Mouse (Mus musculus): ENCODE data around the gene Sugct. TPM values are rescaled to one million over a fixed set of nuclear protein-coding genes. Genes with fewer than 3 reads are reported as not detected.
A peak's percentile ranks its signal among the peaks of the same experiment; 100 is the strongest.

Gene Sugct
- 5.1 TPM in 2 replicates for polyA plus RNA-seq (2015; fragmentation: Nextera tagmentation; extraction: Ambion mirVana)

DNA sequence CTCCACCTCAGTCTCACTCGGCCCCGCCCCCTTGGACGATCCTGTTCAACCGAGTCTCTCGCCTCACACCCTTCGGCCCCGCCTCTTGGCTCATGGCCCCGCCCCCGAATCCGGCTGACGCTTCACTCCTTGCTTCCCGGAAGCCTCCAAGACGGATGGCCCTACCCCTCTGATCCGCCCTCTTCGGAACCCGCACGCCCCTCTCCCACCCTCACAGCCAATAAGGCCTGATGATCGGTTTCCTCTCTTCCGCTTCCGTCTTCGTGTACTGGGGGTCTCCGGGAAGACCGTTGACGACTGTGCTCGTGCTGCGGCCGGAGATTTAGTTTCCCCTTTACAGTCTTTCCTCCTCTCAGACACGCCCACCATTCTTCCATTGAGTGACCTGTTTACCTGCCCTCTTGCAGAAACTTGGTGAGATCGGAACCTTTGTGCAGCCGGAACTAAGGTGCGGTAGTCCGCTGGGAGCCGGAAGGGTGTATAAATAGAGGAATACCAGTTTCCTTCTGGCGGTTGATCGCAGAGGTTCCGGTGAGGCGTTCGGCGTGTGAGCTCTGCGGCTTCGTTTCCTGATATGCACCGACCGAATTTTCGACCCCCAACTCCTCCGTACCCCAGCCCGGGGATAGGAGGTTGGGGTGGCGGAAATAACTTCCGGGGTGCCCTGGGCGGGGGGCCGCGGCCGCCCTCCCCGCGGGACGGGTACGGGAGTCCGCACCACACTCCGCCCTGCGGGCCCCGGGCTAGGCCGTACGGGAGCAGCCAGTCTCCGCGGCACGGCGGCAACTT is at the start of gene Sugct, which contains the start of gene Mplkip:
Sugct (minus strand) TSS at position 643 of the 789 bp plus-strand sequence.
Mplkip (plus strand) TSS at position 282 of the 789 bp plus-strand sequence.
- H3K36me3 ChIP-seq = no peaks in the 10 kb centered on the region
- peak within 1 kb of the TSS; percentile 89 for H3K4me3 ChIP-seq
- H3K27ac ChIP-seq (replicated peaks) = peak within 1 kb of the TSS; percentile 94
- H3K9me3 ChIP-seq = no peaks in the 10 kb centered on the region
- peak within 1 kb of the TSS; percentile 83 for H3K4me2 ChIP-seq
- H3K27me3 ChIP-seq (replicated peaks) = no peaks in the 10 kb centered on the region
- peak within 1 kb of the TSS; percentile 96 for H3K9ac ChIP-seq
- ATAC-seq (ENCODE audit: extremely low read depth, insufficient number of reproducible peaks, low FRiP score, low TSS enrichment) = peak; percentile 97
- WGBS = 1% methylated on average over 63 of the region's 66 CpGs
- H3K4me1 ChIP-seq = peaks cover 15% of the 10 kb centered on the region

DNA sequence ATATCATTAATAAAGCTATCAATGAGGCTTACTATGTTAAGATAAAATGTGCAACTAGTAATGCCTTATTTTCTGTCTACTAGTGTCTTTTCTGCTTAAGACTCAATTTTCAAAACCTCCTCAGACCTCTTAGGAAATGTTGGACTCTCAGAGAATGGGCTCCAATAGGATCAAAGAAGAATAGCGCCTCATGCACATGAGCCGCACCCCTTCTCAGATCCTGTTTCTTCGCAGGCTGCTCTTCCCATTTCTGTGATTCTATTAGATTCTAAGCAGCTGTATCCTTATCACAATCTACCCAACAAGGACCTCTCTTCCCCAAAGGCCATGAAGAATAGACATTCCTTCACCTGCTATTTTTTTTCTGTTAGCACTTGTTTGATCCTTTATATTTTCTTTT is 33.4 kb upstream of the Sugct start:
- Histone ChIP-seq H3K4me3 (no peak overlapping the region), H3K9ac (no peak overlapping the region), H3K27ac (replicated peaks) (no peak overlapping the region), H3K4me1 (no peaks in the 10 kb centered on the region), H3K36me3 (peaks cover 24% of the 10 kb centered on the region), H3K4me2 (no peak overlapping the region), H3K9me3 (no peaks in the 10 kb centered on the region), H3K27me3 (replicated peaks) (no peaks in the 10 kb centered on the region)
- no peak for ATAC-seq (ENCODE audit: extremely low read depth, insufficient number of reproducible peaks, low FRiP score, low TSS enrichment)
- WGBS = 84% methylated on average over 3 of the region's 3 CpGs

DNA sequence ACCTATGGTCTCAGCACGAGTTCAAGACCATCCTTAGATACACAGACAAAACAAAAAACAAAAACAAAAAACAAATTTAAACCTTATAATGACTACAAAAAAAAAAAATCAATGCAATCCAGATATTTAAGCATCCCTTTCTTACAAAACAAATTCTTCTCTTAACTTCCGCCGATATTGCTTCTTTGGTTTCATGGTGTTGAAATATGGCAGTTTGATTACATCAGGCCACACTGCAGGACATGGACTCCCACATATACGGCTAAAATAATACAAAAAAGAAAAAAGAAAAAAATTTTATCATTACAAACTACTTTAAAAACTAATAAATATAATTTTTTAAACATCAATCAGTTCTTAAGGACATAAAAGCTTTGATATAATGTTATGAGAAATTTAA is 32.6 kb upstream of the Sugct start:
- Histone ChIP-seq H3K9me3 (no peaks in the 10 kb centered on the region), H3K27me3 (replicated peaks) (no peaks in the 10 kb centered on the region), H3K9ac (no peak overlapping the region), H3K4me3 (no peak overlapping the region), H3K27ac (replicated peaks) (no peak overlapping the region), H3K4me1 (no peaks in the 10 kb centered on the region), H3K4me2 (no peak overlapping the region), H3K36me3 (peaks cover 25% of the 10 kb centered on the region)
- ATAC-seq (ENCODE audit: extremely low read depth, insufficient number of reproducible peaks, low FRiP score, low TSS enrichment) = no peak
- 85% methylated on average over 4 of the region's 4 CpGs for WGBS

DNA sequence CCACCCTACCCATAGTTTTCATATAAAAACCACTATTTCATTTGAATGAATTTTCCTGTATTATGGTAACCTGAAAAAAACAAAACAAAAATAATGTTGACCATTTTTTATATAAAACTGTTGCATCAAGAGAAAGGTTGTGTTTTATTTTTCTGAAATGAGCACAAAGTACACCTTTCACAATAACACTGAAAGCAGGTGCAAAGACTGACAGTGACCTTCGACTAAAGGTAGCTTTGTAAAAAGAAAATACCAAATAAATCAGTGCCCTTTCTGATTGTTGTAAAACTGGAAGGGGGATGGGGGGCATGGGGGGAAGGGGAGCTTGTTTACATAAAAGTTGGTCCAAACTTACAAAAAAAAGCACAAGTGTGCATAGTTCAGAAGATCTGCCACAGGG is 22.0 kb upstream of the Sugct start:
- 100% methylated on average over 1 of the region's 1 CpGs for WGBS
- Histone ChIP-seq H3K4me1 (no peaks in the 10 kb centered on the region), H3K4me3 (no peak overlapping the region), H3K36me3 (peaks cover 51% of the 10 kb centered on the region), H3K9ac (no peak overlapping the region), H3K27me3 (replicated peaks) (no peaks in the 10 kb centered on the region), H3K27ac (replicated peaks) (no peak overlapping the region), H3K9me3 (no peaks in the 10 kb centered on the region), H3K4me2 (no peak overlapping the region)
- no peak for ATAC-seq (ENCODE audit: extremely low read depth, insufficient number of reproducible peaks, low FRiP score, low TSS enrichment)

DNA sequence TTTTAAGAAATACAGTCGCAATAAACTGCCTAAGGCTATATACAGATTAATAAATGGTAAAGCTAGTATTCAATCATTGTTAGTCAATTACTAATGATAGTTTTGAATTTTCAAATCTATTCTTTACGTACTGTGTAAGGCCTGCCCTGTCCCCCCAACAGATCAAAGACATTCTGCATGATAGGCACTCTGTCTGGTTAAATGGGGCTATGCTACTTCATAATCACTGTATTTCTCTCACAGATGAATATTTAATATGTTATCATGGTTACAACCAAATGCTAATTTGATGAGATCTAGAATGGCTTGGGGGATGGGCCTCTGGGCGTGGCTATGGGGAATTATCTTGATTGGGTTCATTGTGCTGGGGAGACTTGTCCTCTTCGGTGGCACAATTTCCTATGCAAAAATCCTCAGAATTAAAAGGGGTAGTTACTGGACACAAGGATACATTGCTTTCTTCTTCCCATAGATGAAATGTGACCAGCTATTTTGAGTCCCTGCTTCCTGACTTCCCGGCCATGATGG is 13.5 kb upstream of the Sugct start:
- no peak overlapping the region for H3K4me3 ChIP-seq
- H3K36me3 ChIP-seq = peaks cover 5% of the 10 kb centered on the region
- H3K4me1 ChIP-seq = no peaks in the 10 kb centered on the region
- no peaks in the 10 kb centered on the region for H3K27me3 ChIP-seq (replicated peaks)
- H3K9ac ChIP-seq = no peak overlapping the region
- 83% methylated on average over 5 of the region's 5 CpGs for WGBS
- H3K27ac ChIP-seq (replicated peaks) = no peak overlapping the region
- no peaks in the 10 kb centered on the region for H3K9me3 ChIP-seq
- H3K4me2 ChIP-seq = no peak overlapping the region
- no peak for ATAC-seq (ENCODE audit: extremely low read depth, insufficient number of reproducible peaks, low FRiP score, low TSS enrichment)

DNA sequence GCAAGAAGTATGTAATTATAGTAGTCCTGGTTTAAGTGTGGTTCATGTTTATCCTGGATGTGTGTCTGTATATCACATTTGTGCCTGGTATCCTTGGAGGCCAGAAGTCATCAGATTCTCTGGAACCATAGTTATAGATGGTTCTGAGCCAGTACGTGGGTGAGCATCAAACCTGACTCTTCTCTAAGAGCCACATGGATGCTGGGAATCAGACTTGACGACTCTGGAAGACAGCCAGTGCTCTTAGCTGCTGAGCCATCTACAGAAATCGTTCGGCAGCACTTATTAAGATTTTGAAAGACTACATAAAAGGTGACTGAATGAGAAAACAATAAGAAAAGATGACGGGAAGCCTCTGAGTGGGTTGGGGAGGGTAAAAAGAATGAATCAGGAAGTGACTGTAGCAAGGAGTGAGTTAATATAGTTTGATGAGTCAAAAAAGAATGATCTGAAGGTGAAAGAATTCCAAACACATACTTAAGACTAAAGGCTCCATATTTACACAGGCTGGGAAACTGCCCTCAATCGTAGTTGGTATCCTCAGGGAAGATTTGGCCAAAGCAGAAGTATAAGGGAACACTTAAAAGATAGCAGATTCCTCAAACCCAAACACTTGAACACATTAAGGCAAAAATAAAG is 10.0 kb upstream of the Sugct start:
- Histone ChIP-seq H3K4me1 (peaks cover 12% of the 10 kb centered on the region), H3K27me3 (replicated peaks) (no peaks in the 10 kb centered on the region), H3K36me3 (peaks cover 13% of the 10 kb centered on the region), H3K9ac (no peak overlapping the region), H3K4me2 (no peak overlapping the region), H3K9me3 (no peaks in the 10 kb centered on the region), H3K4me3 (no peak overlapping the region), H3K27ac (replicated peaks) (no peak overlapping the region)
- no peak for ATAC-seq (ENCODE audit: extremely low read depth, insufficient number of reproducible peaks, low FRiP score, low TSS enrichment)
- 75% methylated on average over 6 of the region's 6 CpGs for WGBS

DNA sequence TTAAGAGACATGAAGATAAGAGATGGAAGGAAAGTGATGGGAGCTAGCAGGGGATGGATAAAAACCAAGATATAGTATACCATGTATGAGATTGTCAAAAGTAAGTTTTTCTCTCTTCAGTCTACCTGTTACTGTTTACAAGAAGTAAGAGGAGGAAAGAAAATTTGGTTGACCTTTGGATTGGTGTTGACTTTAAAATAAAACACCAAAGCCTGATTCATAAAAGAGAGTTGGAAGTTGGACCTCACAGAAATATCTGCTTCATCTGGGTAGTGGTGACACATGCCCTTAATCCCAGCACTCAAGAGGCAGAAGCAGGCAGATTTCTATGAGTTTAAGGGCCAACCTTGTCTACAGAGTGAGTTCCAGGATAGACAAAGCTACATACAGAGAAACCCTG is 7.0 kb upstream of the Sugct start:
- no peak overlapping the region for H3K9ac ChIP-seq
- ATAC-seq (ENCODE audit: extremely low read depth, insufficient number of reproducible peaks, low FRiP score, low TSS enrichment) = no peak
- H3K9me3 ChIP-seq = no peaks in the 10 kb centered on the region
- peaks cover 10% of the 10 kb centered on the region for H3K36me3 ChIP-seq
- H3K27ac ChIP-seq (replicated peaks) = no peak overlapping the region
- no peaks in the 10 kb centered on the region for H3K27me3 ChIP-seq (replicated peaks)
- H3K4me3 ChIP-seq = no peak overlapping the region
- peaks cover 14% of the 10 kb centered on the region for H3K4me1 ChIP-seq
- H3K4me2 ChIP-seq = no peak overlapping the region

DNA sequence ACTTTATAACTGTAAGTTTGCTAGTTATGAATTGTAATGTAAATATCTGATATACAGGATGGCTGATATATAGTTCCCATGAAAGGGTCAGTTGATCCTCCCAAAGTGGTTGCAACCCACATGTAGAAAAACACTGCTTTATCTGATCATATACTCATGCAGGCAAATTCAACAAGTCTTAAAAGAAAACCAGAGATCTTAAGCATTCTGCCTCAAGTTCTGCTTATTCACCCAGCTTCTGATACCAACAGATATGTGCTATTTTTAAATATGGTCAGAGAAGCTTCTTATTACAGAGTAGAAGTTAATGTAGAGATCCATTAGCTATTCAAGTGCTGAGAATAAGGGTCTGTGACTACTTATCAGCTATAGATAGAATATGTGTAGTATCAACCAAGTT is 6.0 kb upstream of the Sugct start:
- ATAC-seq (ENCODE audit: extremely low read depth, insufficient number of reproducible peaks, low FRiP score, low TSS enrichment) = no peak
- Histone ChIP-seq H3K4me1 (peaks cover 19% of the 10 kb centered on the region), H3K27me3 (replicated peaks) (no peaks in the 10 kb centered on the region), H3K4me2 (no peak overlapping the region), H3K4me3 (no peak overlapping the region), H3K9ac (no peak overlapping the region), H3K27ac (replicated peaks) (no peak overlapping the region), H3K9me3 (no peaks in the 10 kb centered on the region), H3K36me3 (peaks cover 10% of the 10 kb centered on the region)

DNA sequence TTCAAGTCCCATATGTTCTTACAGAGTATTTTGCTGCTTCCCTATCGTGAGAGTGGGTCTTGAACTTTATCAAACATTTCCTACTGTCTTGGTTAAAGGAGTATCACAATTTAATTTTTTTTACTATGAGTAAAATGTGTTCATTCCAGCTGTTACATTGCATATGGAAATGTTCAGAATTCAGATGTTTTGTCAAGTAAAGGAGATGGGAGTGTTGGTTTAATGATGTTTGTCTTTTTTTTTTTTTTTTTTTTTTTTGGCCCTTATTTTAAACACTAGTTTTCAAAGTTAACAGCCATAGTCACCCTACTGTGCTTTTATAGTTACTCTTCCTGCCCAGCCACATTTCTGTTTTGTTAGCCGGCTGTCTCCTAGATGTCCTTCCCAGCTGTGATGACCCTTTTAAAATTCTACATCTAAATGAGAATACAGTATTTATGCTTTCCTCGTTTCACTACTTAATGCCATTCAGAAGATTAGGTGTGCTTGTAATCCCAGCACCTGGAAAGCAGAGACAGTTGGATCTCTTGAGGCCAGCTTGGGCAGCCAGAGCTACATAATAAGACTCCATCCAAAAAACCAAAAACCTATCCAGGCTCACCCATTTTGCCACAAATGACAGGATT is 4.8 kb upstream of the Sugct start:
- Histone ChIP-seq H3K4me2 (no peak overlapping the region), H3K36me3 (peaks cover 10% of the 10 kb centered on the region), H3K9ac (no peak overlapping the region), H3K27ac (replicated peaks) (no peak overlapping the region), H3K27me3 (replicated peaks) (no peaks in the 10 kb centered on the region), H3K9me3 (no peaks in the 10 kb centered on the region), H3K4me1 (peaks cover 19% of the 10 kb centered on the region), H3K4me3 (no peak overlapping the region)
- no peak for ATAC-seq (ENCODE audit: extremely low read depth, insufficient number of reproducible peaks, low FRiP score, low TSS enrichment)
- 85% methylated on average over 3 of the region's 3 CpGs for WGBS

DNA sequence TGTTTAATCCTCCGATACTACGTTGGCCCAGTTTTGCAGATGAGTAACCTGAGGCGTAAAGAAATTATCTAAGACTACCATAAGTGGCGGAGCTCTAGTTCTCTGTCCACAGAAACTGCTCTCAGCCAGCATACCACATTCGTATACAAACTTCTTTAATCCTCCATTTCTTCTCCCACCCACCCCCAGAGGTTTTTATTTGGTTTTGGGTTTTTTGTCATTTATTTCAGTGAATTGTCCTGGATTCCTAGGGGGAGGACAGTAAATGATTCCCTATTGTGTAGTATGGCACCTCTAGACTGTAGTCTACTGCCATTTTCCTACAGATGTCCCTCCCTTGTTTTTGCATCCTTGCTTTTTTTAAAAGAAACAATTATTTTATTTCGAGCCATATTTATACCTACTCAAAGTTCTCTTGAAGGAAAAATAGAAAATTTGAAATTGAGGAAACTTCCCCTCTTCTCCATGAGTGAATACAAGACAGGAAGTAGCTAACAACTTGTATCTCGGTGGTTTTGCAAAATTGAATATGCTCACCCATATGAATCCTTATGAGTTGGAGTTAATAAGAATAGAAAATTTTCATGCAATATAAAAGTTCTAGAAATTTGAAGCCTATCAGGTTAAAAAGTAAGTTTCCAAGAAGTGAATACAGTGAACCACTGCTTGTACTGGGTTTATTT is 686 bp upstream of the Sugct start:
- 10% methylated on average over 7 of the region's 7 CpGs for WGBS
- H3K9me3 ChIP-seq = no peaks in the 10 kb centered on the region
- no peak for ATAC-seq (ENCODE audit: extremely low read depth, insufficient number of reproducible peaks, low FRiP score, low TSS enrichment)

DNA sequence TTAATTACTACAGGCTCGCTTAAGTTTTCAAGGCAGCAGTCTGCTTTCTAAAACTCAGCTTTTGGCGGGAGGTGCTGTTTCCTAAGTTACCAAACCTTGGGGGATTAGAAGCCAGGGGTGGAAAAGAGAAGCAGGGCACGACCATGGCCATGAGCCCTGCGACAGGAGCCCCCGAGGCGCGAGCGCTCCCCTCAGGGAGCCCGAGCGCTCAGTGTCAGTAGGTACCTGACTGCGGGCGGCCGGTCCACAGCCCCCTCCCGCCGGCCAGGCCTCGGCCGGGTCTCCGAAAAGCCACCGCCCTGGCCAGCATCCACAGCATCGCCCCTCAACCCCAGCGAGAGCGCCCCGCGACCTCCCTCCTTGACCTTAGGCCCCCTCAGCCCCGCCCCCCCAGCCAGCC is 939 bp downstream of the Sugct start:
- Histone ChIP-seq H3K4me1 (peaks cover 20% of the 10 kb centered on the region), H3K4me2 (peak overlapping the region; percentile 74), H3K9me3 (no peaks in the 10 kb centered on the region), H3K4me3 (peak overlapping the region; percentile 89), H3K27ac (replicated peaks) (peak overlapping the region; percentile 87), H3K36me3 (no peaks in the 10 kb centered on the region), H3K9ac (peak overlapping the region; percentile 88), H3K27me3 (replicated peaks) (no peaks in the 10 kb centered on the region)
- ATAC-seq (ENCODE audit: extremely low read depth, insufficient number of reproducible peaks, low FRiP score, low TSS enrichment) = peak; percentile 71
- WGBS = 0% methylated on average over 25 of the region's 25 CpGs

More for the DNA sequence above, 686 bp upstream of the Sugct start:
- Histone ChIP-seq H3K4me2 (peak overlapping the region; percentile 83), H3K36me3 (no peaks in the 10 kb centered on the region), H3K4me1 (peaks cover 18% of the 10 kb centered on the region), H3K27ac (replicated peaks) (peak overlapping the region; percentile 94), H3K27me3 (replicated peaks) (no peaks in the 10 kb centered on the region), H3K9ac (peak overlapping the region; percentile 96), H3K4me3 (peak overlapping the region; percentile 89)
